Mouse (Mus musculus): ENCODE data around the gene Trmt11. TPM values are rescaled to one million over a fixed set of nuclear protein-coding genes. Genes with fewer than 3 reads are reported as not detected.
"Not testable (repeated sequence)": the region's sequence is repeated elsewhere in the genome, so short reads cannot be mapped to it uniquely, and the experiment has no call there.

Gene Trmt11
- total RNA-seq, 2 experiments from 2014 or later, result 3.7 to 4.1 TPM

GRCm38 (mm10) chr10:30555686-30556578 lies 44.6 kb downstream of the Trmt11 start:
- DNase-seq, result no peak

- no peak for DNase-seq
These were observed 48.2 kb downstream of the Trmt11 start for GRCm38 (mm10) chr10:30552377-30552776.

DNA sequence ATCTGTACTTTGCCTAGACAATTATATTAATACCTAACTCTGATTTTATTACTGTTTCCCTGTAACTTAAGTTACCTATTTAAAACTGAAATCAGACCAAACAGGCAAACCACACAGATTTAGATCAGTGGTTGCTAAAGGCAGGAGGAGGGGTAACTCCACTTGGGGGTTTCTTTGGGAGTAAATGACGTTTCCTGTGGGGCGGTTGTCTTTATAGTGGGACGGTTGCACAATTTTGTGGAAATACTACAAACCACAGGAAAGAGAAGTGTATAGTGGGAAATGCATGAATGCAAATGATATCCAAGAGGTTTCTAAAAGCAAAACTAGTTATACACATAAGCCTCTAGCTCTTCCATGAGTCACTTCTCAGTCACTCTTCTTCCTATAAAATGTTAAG lies 50.6 kb downstream of the Trmt11 start:
- no peak for DNase-seq

DNA sequence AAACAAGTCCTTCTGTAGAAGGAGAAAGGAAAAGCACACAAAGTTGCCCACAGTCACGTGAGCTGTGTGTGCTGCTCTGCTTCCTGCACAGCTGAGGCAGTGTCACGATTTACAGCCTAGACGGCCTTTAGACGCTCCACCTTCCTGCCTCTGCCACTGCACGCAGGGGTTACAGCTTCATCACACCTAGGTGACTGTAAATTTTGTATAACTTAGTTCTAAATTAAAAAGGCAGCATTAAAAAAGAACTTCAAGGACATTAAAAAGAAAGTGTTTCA lies 62.1 kb downstream of the Trmt11 start:
- no peak for DNase-seq

- DNase-seq, result no peak
These were observed 62.6 kb downstream of the Trmt11 start for GRCm38 (mm10) chr10:30537734-30538537.

DNA sequence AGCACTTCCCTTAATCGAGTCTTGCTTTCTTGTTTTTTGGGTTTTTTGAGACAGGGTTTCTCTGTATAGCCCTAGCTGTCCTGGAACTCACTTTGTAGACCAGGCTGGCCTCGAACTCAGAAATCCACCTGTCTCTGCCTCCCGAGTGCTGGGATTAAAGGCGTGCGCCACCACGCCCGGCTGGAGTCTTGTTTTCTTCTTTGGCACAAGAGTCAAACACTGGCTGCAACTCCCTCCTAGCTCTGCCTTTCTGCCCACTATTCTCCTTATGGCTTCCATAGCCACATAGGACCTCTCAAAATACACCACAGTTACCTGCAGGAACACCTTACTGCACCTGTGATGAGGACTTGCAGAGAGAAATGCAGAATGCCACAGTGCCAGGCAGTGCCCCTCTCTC lies 64.6 kb downstream of the Trmt11 start:
- not testable (repeated sequence) for DNase-seq

- DNase-seq, result no peak
These were observed 73.4 kb downstream of the Trmt11 start for GRCm38 (mm10) chr10:30527122-30527521.

DNA sequence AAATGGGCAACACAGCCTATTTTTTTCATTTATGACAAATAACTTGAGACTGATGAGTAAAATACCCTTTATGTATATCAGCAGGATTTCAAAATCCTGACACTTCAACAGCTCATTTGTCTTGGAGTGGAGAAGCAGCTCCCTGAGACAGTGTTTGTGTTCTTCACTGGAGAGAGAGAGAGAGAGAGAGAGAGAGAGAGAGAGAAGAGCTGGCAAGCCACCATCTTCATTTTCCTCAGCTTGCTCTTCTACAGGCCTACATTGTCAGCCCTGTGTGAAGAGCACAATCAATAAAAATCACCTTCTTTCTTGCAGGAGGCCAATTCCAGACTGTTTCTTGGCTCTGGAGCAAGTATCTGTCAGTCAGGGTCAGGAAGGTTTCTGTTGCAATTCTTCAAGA lies 78.8 kb downstream of the Trmt11 start:
- no peak for DNase-seq

GRCm38 (mm10) chr10:30519143-30519542 lies 81.4 kb downstream of the Trmt11 start:
- DNase-seq, result no peak

DNA sequence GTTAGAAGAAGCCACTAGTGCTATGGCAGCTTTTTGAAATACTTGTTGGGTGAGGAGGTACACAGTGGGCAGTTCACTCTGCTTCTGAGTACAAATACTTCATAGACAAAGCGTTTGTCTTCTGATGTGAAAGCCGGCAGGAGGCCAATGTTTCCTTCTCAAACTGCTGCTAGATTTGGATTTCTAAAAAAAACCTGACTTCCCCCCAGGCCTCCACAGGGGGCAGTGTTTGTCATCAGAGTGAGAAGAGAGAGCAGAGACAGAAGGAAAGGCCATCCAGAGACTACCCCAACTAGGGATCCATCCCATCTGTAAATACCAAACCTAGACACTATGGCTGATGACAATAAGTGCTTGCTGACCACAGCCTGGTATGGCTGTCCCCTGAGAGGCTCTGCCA lies 83.3 kb downstream of the Trmt11 start:
- DNase-seq, result no peak

GRCm38 (mm10) chr10:30516771-30517170 lies 83.8 kb downstream of the Trmt11 start:
- no peak for DNase-seq

GRCm38 (mm10) chr10:30504736-30505135 lies 95.8 kb downstream of the Trmt11 start:
- no peak for DNase-seq

DNA sequence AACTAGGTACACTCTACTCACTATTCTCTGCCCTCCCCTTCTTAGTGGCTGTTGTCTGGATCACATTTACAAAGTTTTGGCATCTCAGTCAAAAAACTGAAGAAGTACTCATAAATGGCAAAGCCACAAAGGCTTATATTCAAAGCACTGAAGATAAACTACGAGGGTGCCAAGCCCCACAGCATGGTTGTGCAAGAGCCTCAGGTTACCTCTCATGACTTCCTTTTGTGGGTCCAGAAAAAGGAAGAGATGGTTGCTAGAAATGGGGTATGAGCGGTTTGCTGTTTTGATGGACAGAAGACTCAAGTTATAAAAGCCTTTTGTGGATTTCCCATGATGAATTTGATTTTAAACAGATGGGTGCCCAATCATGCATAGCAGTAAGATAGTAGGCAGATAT lies 97.4 kb downstream of the Trmt11 start:
- no peak for DNase-seq

GRCm38 (mm10) chr10:30502718-30503117 lies 97.8 kb downstream of the Trmt11 start:
- no peak for DNase-seq

- not testable (repeated sequence) for DNase-seq
These were observed 102.3 kb downstream of the Trmt11 start for GRCm38 (mm10) chr10:30498223-30498622.

Other genes starting within 250 kb of the Trmt11 start
- 10 to 100 TPM; 46.9 to 54.1 TPM for gene Hint3, start 28.9 kb upstream of the Trmt11 start, total RNA-seq (2021)
- gene Ncoa7, start 202.6 kb upstream of the Trmt11 start, total RNA-seq (2021), result 1 to 10 TPM; 2.1 to 3.0 TPM
- 1 to 10 TPM in 1 of 2 experiments, under 1 TPM in 1; 0.59 to 1.0 TPM for gene Hey2, start 242.1 kb upstream of the Trmt11 start, total RNA-seq (2021)

Data from gastrocnemius, postnatal 25 days (tissue).